Mouse (Mus musculus) gastrocnemius, adult 2 months (tissue): ENCODE results near the gene Zfp663. TPM values are rescaled to one million over a fixed set of nuclear protein-coding genes. Genes with fewer than 3 reads are reported as not detected.

ENCODE experiments used
- DNase-seq: peaks from one replicate; pipeline ENCODE4 v3.0.0; 2022
- H3K27ac ChIP-seq: fragments of 200-600 bp; 2 replicates; pipeline ENCODE4 v1.8.1; 2022; ENCODE audit warnings: mild to moderate bottlenecking
- H3K4me3 ChIP-seq: fragments of 200-600 bp; 2 replicates; pipeline ENCODE4 v1.8.1; 2022; ENCODE audit warnings: mild to moderate bottlenecking, moderate library complexity
- CTCF ChIP-seq: fragments of 200-600 bp; IDR thresholded peaks from 2 replicates; pipeline ENCODE4 v1.8.1; 2022; ENCODE audit warnings: antibody characterized with exemption, mild to moderate bottlenecking, moderate library complexity
- intact Hi-C: fragments of 180-260 bp; cut with DNase I; formaldehyde crosslinking; loops from one replicate; pipeline ENCODE4 v1.15.1; 2025
- total RNA-seq, 2 experiments: library from RNA; stranded (reverse); gene quantifications; 2 replicates each; pipeline ENCODE4 v1.2.3; 2021

Zfp663 gene
- total RNA-seq, 2 experiments from 2014 or later = not detected

DNA sequence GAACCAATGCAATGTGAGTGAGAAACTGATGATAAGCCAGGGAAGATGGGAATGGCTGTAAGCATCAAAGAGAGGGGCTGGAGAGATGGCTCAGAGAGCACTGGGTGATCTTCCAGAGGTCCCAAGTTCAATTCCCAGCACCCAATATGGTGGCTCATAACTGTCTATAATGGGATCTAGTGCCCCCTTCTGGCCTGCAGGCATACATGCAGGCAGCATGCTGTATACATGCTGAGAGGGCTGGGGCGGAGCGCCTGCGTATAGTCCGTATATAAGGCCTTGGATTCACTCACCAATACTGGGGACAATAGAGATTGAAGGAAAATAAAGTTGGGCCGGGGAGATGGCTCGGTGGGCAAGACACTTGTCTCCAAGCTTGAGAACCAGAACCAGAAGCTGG lies 5.2 kb downstream of the Zfp663 start:
- Histone ChIP-seq H3K4me3 (no peak overlapping the region), H3K27ac (no peak overlapping the region)
- intact Hi-C loops = loop anchor here (2.0 kb wide), 1 partner anchor 288 kb away; no protein-coding TSS in a partner anchor
- no peak for DNase-seq
- no peak for TF ChIP-seq CTCF

DNA sequence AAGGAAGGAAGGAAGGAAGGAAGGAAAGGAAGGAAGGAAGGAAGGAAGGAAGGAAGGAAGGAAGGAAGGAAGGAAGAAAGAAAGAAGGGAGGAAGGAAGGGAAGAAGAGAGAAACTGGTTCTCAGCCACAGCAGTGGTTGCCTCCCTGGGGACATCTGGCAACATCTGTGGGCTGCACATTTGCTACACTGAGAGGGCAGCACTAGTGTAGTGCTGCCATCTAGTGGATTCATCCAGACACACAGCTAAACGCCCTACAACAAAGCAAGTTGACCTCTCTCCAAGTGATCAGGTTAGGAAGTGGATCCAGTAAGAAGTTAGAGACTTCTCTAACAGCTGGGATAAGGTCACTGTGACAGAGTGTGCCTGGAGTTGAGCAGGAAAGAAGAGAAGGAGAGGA lies 7.7 kb downstream of the Zfp663 start:
- intact Hi-C loops = loop anchor here (2.0 kb wide), 1 partner anchor 128 kb away; no protein-coding TSS in a partner anchor
- H3K27ac ChIP-seq = no peak overlapping the region
- H3K4me3 ChIP-seq = no peak overlapping the region
- TF ChIP-seq CTCF = peak; percentile 79
- DNase-seq = peak; percentile 70

DNA sequence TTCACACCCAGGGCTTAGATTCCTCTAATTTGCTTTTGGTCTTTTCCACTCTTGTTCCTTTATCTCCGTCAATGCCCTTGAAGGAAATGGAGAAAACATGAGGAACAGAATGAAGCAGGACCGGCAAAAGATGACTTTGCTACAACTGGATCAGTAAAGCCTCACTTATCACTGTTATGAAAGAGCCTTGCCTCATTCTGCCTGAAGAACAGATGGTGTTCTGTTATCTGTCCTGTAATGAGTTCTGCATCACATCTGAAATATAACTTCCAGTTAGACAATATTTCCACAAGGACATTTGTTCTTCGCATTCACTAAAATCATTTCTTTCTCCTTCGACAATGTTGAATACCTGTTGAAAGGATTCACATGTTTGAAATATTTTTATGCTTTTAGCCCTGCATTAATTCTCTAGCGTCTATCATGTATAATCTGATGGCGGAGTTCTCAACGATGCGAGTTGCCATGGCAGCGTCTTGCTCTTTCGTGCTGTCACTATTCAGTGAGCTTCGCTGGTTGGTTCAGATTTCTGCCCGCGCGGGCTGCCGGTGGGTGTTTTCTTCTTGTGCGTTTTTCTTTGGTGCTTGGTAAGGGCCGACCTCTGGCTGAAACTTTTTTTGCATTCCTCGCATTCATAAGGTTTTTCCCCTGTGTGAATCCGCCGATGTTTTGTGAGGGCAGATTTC lies 16.6 kb downstream of the Zfp663 start:
- Histone ChIP-seq H3K27ac (no peak overlapping the region), H3K4me3 (no peak overlapping the region)
- no peak for DNase-seq
- no peak for TF ChIP-seq CTCF
- intact Hi-C loops = no loop called here

DNA sequence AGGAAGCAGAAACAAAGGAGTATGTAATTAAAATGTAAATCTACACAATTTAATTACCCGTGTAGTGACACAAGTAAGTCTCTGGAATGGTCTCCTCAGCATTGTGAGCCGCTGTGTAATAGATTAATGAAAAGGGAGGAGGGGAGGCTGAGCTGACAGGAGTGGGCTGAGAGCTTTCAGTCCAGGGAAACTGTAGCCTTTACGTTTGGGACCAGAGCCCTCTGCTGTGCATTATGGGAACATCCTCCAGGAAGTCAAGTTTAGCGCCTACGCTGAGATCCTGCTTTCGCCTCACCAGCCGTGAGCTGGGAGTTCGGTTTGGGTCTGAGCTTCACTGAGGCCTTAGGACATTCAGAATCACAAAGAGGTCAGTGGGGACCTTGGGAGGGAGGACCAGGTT lies 19.1 kb downstream of the Zfp663 start:
- DNase-seq = no peak
- intact Hi-C loops = no loop called here
- H3K4me3 ChIP-seq = no peak overlapping the region
- H3K27ac ChIP-seq = no peak overlapping the region
- no peak; the same call in 1 of the 2 replicates for TF ChIP-seq CTCF

DNA sequence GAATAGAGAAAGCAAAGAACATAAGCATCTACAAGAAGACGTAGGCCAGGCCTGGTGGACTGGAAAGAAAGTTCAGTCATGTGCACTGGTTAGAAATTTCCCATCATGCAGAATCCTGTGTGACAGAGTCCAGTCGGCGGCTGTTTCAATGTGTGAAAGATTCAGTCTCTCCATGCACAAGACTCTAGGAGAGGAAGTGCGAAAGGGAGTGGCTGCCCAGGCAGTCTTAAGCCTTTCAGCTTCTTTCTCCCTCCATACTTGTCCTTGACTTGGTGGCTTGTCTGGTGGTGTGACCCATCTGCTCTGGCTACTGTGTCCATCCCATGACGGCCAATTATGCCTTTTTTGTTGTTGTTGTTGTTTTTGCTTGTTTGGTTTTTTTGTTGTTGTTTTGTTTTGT lies 22.3 kb downstream of the Zfp663 start:
- Histone ChIP-seq H3K4me3 (no peak overlapping the region), H3K27ac (no peak overlapping the region)
- DNase-seq = no peak
- intact Hi-C loops = no loop called here
- no peak for TF ChIP-seq CTCF

DNA sequence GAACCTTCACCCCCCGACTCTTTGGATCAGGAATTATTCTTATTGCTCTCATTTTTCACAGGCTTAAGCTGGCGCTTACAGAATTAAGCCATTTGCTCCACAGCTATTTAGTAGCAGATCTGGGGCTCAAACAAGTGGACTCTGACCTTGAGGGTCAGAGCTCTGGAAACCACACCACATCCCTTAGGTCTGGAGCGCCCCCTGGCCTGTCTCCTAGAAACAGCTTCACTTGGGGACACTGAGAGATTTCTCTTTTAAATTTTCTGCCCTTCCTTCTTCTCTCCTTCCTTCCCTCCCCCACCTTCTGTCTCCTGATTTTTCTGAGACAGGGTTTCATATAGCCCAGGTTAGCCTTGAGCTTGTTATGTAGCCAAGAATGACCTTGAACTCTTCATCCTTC lies 31.3 kb downstream of the Zfp663 start:
- Histone ChIP-seq H3K27ac (no peak overlapping the region), H3K4me3 (no peak overlapping the region)
- intact Hi-C loops = loop anchor here (1.0 to 2.0 kb wide), 2 partner anchors 104 to 262 kb away; no protein-coding TSS in a partner anchor
- peak; percentile 80 for TF ChIP-seq CTCF
- DNase-seq = peak; percentile 70

DNA sequence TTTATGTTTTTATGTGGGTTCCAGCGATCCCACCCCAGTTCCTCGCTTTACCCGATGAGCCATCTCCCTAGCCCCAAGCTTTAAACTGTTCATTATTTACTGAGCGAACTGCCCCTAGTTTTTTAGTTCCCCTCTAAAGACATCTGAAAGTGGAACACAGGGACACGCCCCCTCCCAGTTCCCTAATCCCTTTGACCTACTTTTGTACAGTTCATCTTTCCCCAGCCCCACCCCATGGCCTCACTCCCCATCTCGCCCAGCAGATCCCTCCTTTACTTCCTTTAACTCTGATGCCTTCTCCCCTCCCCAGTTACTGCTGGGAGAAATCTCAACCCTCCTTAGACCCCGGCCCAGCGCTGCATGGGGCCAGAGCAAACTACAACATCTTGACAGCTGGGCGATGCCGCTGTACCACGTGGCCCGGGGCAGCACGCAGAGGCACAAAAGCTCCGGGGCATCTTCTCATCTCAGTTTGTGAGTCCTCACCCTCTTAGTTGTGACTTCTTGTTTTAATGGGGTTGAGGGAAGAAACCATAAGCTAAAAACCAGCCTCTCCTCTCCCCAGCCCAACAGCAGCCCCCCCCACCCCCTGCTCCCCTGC lies 35.8 kb downstream of the Zfp663 start:
- peak overlapping the region; percentile 31; the same call in 1 of the 2 replicates for H3K27ac ChIP-seq
- peak overlapping the region; percentile 41 for H3K4me3 ChIP-seq
- intact Hi-C loops = no loop called here
- peak; percentile 50 for DNase-seq
- no peak for TF ChIP-seq CTCF

DNA sequence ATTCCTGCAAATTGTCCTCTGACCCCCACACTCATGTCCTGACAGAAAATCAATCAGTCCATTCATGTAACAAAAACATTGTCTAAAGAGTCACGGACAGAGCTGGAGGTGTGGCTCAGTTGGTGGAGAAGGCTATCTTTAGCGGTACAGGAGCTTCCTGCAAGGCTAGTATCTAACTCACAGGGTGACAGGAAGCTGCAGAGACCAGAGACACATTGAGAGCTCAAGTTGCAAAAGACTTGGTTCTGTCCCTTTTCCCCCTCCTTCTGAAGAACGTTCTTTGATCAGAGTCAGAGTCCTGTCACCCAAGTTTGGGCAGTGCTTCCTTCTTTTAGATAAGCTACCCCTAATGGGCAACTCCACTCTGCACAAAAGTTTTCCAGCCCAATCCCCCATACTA lies 38.8 kb downstream of the Zfp663 start:
- DNase-seq = no peak
- intact Hi-C loops = no loop called here
- no peak for TF ChIP-seq CTCF
- H3K27ac ChIP-seq = no peak overlapping the region
- H3K4me3 ChIP-seq = no peak overlapping the region

DNA sequence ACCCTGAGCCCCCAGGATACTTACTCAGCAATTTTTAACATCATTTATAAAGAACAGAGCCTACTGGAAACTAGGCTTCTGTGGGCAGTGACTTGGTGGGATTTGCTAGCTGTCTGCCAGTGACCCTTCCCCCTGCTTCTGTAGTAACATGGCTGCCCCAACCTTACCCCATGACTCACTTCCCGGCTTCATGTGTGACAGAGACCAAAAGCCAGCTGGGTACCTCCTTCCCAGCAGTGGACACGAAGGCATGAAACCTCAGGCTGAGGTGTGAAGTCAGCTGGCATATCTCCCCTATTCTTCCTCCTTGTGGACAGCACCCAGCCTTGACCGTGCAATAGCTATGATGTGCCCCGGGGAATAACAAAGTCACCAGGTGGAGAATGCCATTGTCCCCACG lies 39.8 kb downstream of the Zfp663 start:
- TF ChIP-seq CTCF = no peak
- Histone ChIP-seq H3K27ac (no peak overlapping the region), H3K4me3 (no peak overlapping the region)
- intact Hi-C loops = no loop called here
- peak; percentile 2 for DNase-seq

DNA sequence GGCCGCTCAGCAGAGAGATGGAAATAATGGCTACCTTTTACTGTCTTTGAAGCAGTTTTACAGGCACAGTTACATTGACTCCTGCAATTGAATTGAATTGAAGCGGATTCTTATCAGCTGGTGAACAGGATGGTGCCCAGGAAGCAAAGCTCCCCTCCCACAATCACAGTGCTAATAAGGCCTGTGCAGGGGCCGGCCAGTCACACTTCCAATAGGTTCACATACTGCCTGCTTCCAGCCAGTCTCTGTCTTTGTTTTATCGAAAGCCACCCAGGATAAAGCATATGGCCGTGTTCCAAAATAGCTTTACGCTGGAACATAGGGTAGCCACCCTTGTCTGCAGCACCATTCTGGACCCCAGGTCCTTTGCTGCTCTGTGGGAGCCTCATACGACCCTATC lies 41.1 kb downstream of the Zfp663 start:
- TF ChIP-seq CTCF = no peak
- peak overlapping the region; percentile 81; the same call in 1 of the 2 replicates for H3K27ac ChIP-seq
- intact Hi-C loops = loop anchor here (2.0 kb wide), 1 partner anchor 41 kb away; the partner anchor contains the start of gene Slc35c2
- H3K4me3 ChIP-seq = no peak overlapping the region
- peak; percentile 7 for DNase-seq

DNA sequence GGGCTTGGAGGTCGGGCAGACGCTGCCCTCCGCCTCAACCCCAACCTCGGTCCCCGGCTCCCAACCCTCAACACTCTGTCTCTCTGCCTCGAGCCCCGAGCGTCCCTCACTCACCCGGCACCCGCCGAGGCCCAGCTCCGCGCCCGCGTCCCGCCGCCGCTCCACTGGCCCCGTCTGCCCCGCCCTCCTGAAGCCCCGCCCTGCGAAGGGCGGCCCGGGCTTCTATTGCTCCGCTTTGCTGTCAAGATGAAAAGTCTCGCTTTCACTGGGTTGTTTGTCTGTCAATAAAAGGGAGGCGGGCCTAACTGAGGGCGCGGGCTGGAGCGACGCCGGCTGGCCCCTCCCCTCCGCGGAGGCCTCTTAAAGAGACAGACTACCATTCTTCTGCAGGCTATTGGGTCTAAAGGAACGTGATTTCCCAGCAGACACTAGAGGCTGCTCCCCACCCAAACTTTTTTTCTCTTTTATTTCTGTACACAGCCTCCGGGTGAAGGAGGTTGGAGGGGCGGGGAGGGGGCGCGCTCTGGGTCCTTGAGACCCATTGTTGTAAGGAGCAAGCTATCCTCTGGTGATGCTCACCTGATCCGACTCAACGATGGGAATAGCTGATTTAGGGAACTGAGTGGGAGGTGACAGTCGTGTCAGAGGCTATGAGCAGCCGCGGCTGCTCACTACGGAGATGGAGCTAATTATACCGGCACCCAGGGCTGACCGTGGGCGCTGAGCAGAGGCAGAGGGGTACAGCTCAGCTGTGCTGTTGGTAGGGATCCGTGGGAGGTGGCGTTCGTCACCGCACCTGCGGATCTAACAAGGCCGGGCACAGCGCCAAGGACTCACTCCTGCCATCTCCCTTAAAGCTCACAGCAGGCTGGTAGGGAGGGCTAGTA lies 42.0 kb downstream of the Zfp663 start, which contains the start of gene Elmo2:
Elmo2 (minus strand) TSS at position 176 of the 887 bp plus-strand sequence.
- DNase-seq = peak; percentile 97
- intact Hi-C loops = loop anchor here (2.0 kb wide), 1 partner anchor 40 kb away; the partner anchor contains the start of gene Slc35c2
- Histone ChIP-seq H3K27ac (peak within 1 kb of the TSS; percentile 88), H3K4me3 (peak within 1 kb of the TSS; percentile 92)
- TF ChIP-seq CTCF = no peak

DNA sequence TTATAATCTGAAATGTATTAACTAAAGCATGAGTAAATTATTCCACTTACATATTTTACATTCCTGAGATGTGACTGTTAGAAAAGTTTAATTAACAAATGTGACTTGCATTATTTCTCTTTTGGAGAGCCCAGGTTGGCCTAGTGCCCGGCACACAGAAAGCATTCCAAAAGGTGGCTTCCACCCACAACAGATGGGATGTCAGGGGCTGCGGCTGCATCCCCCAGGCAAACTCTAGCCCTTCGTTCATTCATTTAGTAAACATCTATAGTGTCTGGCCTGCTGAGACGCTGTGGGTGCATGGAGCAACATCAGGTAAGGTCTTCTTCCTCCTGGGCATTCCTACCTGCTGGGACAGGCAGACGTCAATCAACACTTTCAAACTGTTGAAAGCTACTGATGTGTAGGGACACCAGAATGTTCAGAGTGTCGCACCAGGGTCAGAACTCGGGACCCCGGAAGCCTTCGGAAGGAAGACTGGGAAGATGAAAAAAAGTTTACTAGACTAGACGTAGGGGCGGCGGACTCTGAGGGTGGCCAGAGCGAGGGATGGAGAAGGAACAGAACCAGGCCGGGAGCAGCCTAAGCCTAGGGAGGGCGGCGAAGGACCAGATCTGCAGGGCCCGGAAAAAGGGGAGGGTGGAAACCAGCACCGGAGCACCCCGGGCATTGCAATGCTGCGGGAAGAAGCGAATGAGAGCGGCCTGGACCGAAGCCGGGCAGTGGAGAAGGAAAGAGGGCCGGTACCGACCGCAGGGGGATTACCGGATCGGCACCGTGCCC lies 42.8 kb downstream of the Zfp663 start:
- intact Hi-C loops = loop anchor here (2.0 kb wide), 1 partner anchor 39 kb away; the partner anchor contains the start of gene Slc35c2
- Histone ChIP-seq H3K4me3 (peak overlapping the region; percentile 92), H3K27ac (peak overlapping the region; percentile 88)
- TF ChIP-seq CTCF = no peak
- DNase-seq = peak; percentile 27
